Mouse (Mus musculus) E14TG2a.4 (cell line): ENCODE results near the gene Tmigd1.
A peak's percentile ranks its signal among the peaks of the same experiment; 100 is the strongest.

ENCODE experiments used
- H3K27me3 ChIP-seq: 2 replicates; pipeline ENCODE4 v1.6.1; 2014; ENCODE audit warnings: low read length, control low read depth; ENCODE audit not compliant: insufficient read depth
- H3K36me3 ChIP-seq: 2 replicates; pipeline ENCODE4 v1.6.1; 2014; ENCODE audit warnings: low read length, control low read depth; ENCODE audit not compliant: insufficient read depth
- H3K4me1 ChIP-seq: replicated peaks from 2 replicates; pipeline ENCODE4 v1.6.1; 2014; ENCODE audit warnings: low read depth, low read length, control low read depth
- H3K4me3 ChIP-seq: replicated peaks from 2 replicates; pipeline ENCODE4 v1.5.1; 2014; ENCODE audit warnings: mild to moderate bottlenecking, low read length
- H3K9me3 ChIP-seq: 2 replicates; pipeline ENCODE4 v1.6.1; 2014; ENCODE audit warnings: low read length, control low read depth
- CTCF ChIP-seq: conservative IDR thresholded peaks from 2 replicates; pipeline ENCODE4 v1.5.1; 2014; ENCODE audit warnings: low read length
- NANOG ChIP-seq: IDR thresholded peaks from 2 replicates; pipeline ENCODE4 v1.6.1; 2014; ENCODE audit warnings: borderline replicate concordance, low read length, mixed read lengths
- POU5F1 ChIP-seq: IDR thresholded peaks from 2 replicates; pipeline ENCODE4 v1.6.1; 2014; ENCODE audit warnings: low read length, borderline replicate concordance

The Tmigd1 gene

GRCm38 (mm10) chr11:76933209-76933608, 31.2 kb downstream of the Tmigd1 start:
- H3K27me3 ChIP-seq: no peaks in the 10 kb centered on the region
- H3K9me3 ChIP-seq: peaks cover 8% of the 10 kb centered on the region; the same call in 1 of the 2 replicates
- no peak for TF ChIP-seq POU5F1
- TF ChIP-seq CTCF: peak; percentile 61
- TF ChIP-seq NANOG: no peak
- no peaks in the 10 kb centered on the region for H3K4me1 ChIP-seq
- no peaks in the 10 kb centered on the region for H3K36me3 ChIP-seq
- H3K4me3 ChIP-seq: no peak overlapping the region

- Histone ChIP-seq H3K9me3 (peaks cover 5% of the 10 kb centered on the region; the same call in 1 of the 2 replicates), H3K27me3 (0 out of 2 replicates have a peak, but pooled peaks cover 4% of the 10 kb centered on the region), H3K4me3 (no peak overlapping the region), H3K4me1 (no peaks in the 10 kb centered on the region), H3K36me3 (no peaks in the 10 kb centered on the region)
- no peak for TF ChIP-seq CTCF
- no peak for TF ChIP-seq POU5F1
- no peak for TF ChIP-seq NANOG
Measured at GRCm38 (mm10) chr11:76936578-76936977, 34.6 kb downstream of the Tmigd1 start.

DNA sequence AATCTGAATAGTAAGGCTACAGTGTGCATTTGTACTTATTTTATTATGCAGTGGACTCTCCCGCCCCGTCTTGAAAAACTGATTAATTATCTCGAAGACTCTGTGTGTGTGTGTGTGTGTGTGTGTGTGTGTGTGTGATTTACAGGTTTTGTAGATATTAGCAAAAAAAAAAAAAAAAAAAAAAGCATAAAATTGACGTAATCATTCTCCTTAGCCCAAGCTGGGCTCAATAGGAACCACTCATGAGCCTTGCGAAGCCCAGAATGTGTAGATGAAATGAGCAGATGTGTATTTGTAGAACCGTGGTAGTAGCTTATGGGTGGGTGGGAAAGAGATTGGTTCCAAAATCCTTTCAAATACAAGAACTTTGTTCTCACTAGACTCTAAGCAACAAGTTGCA, 42.9 kb downstream of the Tmigd1 start:
- H3K4me3 ChIP-seq: peak overlapping the region; percentile 85
- TF ChIP-seq NANOG: no peak

DNA sequence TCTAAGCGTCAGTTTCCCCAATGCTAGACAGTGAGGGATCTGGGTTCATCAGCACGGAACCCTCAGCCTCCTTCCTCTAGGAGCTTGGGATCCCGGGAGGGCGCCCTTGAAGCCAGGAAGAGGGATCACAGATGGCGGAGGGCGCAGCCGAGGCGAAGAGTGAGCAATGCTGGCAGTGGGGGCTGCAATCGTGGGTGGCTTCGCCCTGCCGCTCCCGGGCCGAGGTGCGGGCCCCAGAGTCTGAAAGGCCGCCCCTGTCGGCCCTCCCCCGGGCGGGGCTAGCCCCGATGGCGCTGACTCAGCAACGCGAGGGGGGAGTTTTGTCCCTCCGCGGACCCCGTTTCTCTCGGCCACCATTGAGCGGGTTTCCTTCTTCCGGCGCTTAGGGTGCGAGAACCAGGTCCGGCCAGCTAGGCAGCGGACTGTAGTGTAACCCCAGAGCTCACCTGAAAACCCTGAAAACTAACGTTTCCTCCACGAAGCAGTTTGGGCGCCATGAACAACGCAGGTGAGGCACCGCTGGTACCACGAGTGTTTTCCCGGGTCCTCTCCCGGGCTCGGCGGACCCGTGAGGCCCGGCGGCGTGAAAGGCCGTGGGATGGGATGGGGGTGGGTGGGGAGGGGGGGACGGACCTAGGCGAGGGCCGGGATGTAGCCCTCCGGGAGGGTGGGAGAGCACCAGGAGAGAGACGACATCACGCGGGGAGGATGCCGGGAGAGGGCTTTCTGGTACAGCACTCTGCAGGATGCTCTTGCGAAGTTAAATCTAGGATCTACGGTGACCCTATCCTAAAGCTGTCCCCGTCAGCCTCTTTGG, 43.6 kb downstream of the Tmigd1 start:
- Histone ChIP-seq H3K4me1 (peaks cover 22% of the 10 kb centered on the region), H3K27me3 (no peaks in the 10 kb centered on the region), H3K4me3 (peak overlapping the region; percentile 85), H3K36me3 (peaks cover 24% of the 10 kb centered on the region), H3K9me3 (no peaks in the 10 kb centered on the region)
- TF ChIP-seq CTCF: no peak
- TF ChIP-seq NANOG: no peak
- TF ChIP-seq POU5F1: no peak

More for the DNA sequence above, 42.9 kb downstream of the Tmigd1 start:
- Histone ChIP-seq H3K9me3 (no peaks in the 10 kb centered on the region), H3K4me1 (peaks cover 22% of the 10 kb centered on the region), H3K27me3 (no peaks in the 10 kb centered on the region), H3K36me3 (peaks cover 17% of the 10 kb centered on the region)

- Histone ChIP-seq H3K4me1 (peaks cover 22% of the 10 kb centered on the region), H3K4me3 (peak overlapping the region; percentile 85), H3K9me3 (no peaks in the 10 kb centered on the region), H3K36me3 (peaks cover 30% of the 10 kb centered on the region), H3K27me3 (no peaks in the 10 kb centered on the region)
- TF ChIP-seq CTCF: no peak
Measured at GRCm38 (mm10) chr11:76946203-76946585, 44.2 kb downstream of the Tmigd1 start.

DNA sequence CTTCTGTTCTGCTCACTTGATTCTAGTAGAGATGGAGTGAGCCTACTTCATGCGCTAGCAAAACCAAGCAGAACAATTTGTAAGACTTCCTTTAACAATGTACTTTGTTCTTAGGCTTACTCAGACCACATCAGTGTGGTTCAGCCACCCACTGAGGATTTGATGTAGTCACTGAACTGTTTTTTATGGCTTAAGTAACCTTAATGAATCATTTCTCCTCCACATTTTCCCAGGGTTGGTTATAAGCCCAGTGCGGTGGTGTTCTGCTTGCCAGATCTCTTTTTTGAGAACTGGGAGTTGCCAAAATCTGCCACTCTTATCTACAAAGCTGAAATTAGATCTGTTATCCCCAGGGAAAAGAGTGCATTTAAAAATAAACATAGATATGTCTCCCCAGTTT, 51.6 kb downstream of the Tmigd1 start:
- no peaks in the 10 kb centered on the region for H3K9me3 ChIP-seq
- TF ChIP-seq CTCF (no peak), POU5F1 (no peak), NANOG (no peak)
- H3K36me3 ChIP-seq: peaks cover 89% of the 10 kb centered on the region
- no peaks in the 10 kb centered on the region for H3K27me3 ChIP-seq
- peaks cover 11% of the 10 kb centered on the region; the same call in 1 of the 2 replicates for H3K4me1 ChIP-seq
- H3K4me3 ChIP-seq: no peak overlapping the region

DNA sequence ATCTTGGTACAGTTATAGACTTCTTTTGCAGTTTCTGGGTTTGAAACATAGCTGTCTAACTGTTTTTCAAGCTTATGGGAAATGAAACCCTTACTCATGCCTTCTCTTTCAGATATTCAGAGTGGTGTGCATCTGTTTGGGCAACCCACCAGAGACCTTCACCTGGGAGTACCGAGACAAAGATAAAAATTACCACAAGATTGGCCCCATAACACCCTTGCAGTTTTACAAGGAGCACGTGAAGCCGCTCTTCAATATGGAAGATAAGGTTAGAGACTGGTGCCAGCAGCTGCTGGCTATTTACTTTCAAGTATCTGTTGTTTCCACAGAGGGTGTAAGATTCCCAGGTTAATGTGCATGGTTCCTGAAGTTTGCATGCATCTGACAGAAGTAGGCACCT, 63.7 kb downstream of the Tmigd1 start:
- peaks cover 4% of the 10 kb centered on the region for H3K4me1 ChIP-seq
- TF ChIP-seq NANOG: no peak
- no peak for TF ChIP-seq POU5F1
- no peak for TF ChIP-seq CTCF
- no peak overlapping the region for H3K4me3 ChIP-seq

More for the DNA sequence above, 63.7 kb downstream of the Tmigd1 start:
- Histone ChIP-seq H3K9me3 (no peaks in the 10 kb centered on the region), H3K36me3 (peaks cover 96% of the 10 kb centered on the region), H3K27me3 (no peaks in the 10 kb centered on the region)
